Mouse (Mus musculus) intestine, embryonic 14.5 days (tissue): Measurements from ENCODE around the gene Lcat. TPM values are rescaled to one million over a fixed set of nuclear protein-coding genes. Genes with fewer than 3 reads are reported as not detected.
"Not testable (repeated sequence)": the region's sequence is repeated elsewhere in the genome, so short reads cannot be mapped to it uniquely, and the experiment has no call there.

Source experiments
- ATAC-seq: fragments of 200-750 bp; cut with Nextera tagmentation; replicated peaks from 2 replicates; pipeline ENCODE4 v1.8.0; 2017; ENCODE audit warnings: low read depth, moderate number of reproducible peaks, moderate TSS enrichment, moderate library complexity; ENCODE audit not compliant: low FRiP score, low TSS enrichment
- DNase-seq: peaks from one replicate; pipeline ENCODE4 v3.0.0-alpha.2; 2018; ENCODE audit warnings: low spot score
- H3K27ac ChIP-seq: fragments of 300-500 bp; sonication (generic); 2 replicates; pipeline ENCODE4 v1.5.1; 2014; ENCODE audit warnings: low read depth, mild to moderate bottlenecking, control low read depth
- H3K27me3 ChIP-seq: fragments of 300-500 bp; sonication (generic); replicated peaks from 2 replicates; pipeline ENCODE4 v1.6.1; 2014; ENCODE audit warnings: low read length, control low read depth; ENCODE audit not compliant: control insufficient read depth, insufficient read depth
- H3K36me3 ChIP-seq: fragments of 300-500 bp; sonication (generic); 2 replicates; pipeline ENCODE4 v1.6.1; 2014; ENCODE audit warnings: low read length, control low read depth; ENCODE audit not compliant: control insufficient read depth, insufficient read depth
- H3K4me1 ChIP-seq: fragments of 300-500 bp; sonication (generic); replicated peaks from 2 replicates; pipeline ENCODE4 v1.6.1; 2014; ENCODE audit warnings: low read length, control low read depth, mixed read lengths; ENCODE audit not compliant: control insufficient read depth, insufficient read depth
- H3K4me2 ChIP-seq: fragments of 300-500 bp; sonication (generic); 2 replicates; pipeline ENCODE4 v1.6.1; 2014; ENCODE audit warnings: low read length
- H3K4me3 ChIP-seq: fragments of 300-500 bp; sonication (generic); 2 replicates; pipeline ENCODE4 v1.5.1; 2014; ENCODE audit warnings: low read depth, low read length, control low read depth, mixed read lengths
- H3K9ac ChIP-seq: fragments of 300-500 bp; sonication (generic); 2 replicates; pipeline ENCODE4 v1.6.1; 2014; ENCODE audit warnings: mild to moderate bottlenecking, low read length
- H3K9me3 ChIP-seq: fragments of 300-500 bp; sonication (generic); 2 replicates; pipeline ENCODE4 v1.6.1; 2016; ENCODE audit warnings: low read length, control low read depth; ENCODE audit not compliant: control insufficient read depth
- WGBS: fragments of 180-500 bp; shearing (Covaris S2); extraction: QIAGEN DNeasy Blood & Tissue Kit; methylation state at CpG from one replicate; pipeline ENCODE4 v1.1.7; 2014; 5-methylcytosine and 5-hydroxymethylcytosine counted together
- polyA plus RNA-seq: library from polyadenylated mRNA; unstranded; fragments of >200 nt; fragmentation: Nextera tagmentation; extraction: Ambion mirVana; gene quantifications from 2 replicates; pipeline ENCODE4 v1.2.1, GENCODE M21; 2014

Lcat gene
- 1.2 and 1.4 TPM in 2 replicates for polyA plus RNA-seq

DNA sequence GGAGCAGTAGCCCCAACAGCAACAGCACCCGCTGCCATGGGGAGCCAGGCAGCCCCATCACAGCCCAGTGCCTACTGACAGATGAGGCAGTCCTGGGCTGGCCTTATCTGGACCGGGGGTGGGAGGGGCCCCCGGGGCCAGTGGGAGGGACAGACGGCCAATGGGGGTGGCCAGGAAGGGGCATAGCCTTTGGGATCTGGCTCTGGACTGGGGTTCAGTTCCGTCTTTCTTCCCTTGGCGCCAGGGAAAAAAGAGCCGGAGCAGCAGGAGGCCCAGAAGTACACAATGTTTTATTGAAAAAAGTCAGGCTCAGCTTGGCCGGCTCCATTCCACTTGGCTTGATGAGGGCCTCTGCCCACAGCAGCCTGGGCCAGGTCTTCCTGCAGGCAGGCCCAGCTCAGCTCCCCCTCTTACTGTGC, at the start of gene Lcat:
Gene Lcat, minus strand, starts transcription at position 62 of the 419 bp plus-strand sequence.
- WGBS, result 83% methylated on average over 8 of the region's 8 CpGs
- H3K36me3 ChIP-seq, result peaks cover 64% of the 10 kb centered on the region
- no peaks in the 10 kb centered on the region for H3K27me3 ChIP-seq

DNA sequence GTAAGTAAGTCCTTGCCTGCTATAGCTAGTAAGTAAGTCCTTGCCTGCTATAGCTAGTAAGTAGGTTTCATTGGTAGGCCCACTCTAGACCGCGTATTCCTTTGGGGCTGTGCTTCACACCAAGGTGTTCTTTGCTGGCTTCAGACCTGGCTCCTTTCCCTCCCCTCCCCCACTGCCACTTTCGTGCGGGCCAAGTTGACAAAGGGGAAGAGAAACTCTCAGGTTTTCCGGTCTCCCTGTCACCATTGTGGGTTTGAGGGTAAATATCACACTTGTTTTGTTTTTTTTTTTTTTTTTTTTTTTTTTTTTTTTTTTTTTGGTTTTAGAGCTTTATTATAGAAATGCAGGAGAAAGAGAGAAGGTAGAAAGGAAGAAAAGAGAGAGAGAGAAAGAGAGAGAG, 49.3 kb upstream of the Lcat start:
- H3K27me3 ChIP-seq, result no peaks in the 10 kb centered on the region
- DNase-seq, result no peak
- H3K4me1 ChIP-seq, result no peaks in the 10 kb centered on the region
- ATAC-seq, result no peak
- H3K27ac ChIP-seq, result no peak overlapping the region
- H3K9ac ChIP-seq, result no peak overlapping the region
- H3K36me3 ChIP-seq, result no peaks in the 10 kb centered on the region
- H3K4me2 ChIP-seq, result no peak overlapping the region
- WGBS, result 64% methylated on average over 5 of the region's 5 CpGs
- H3K9me3 ChIP-seq, result no peaks in the 10 kb centered on the region
- no peak overlapping the region for H3K4me3 ChIP-seq

More for the DNA sequence above, at the start of gene Lcat:
- ATAC-seq (no peak), DNase-seq (no peak)
- Histone ChIP-seq H3K4me3 (no peak within 1 kb of the TSS), H3K9me3 (no peaks in the 10 kb centered on the region), H3K9ac (no peak within 1 kb of the TSS), H3K4me2 (no peak within 1 kb of the TSS), H3K27ac (no peak within 1 kb of the TSS), H3K4me1 (0 out of 2 replicates have a peak, but pooled peaks cover under 1% of the 10 kb centered on the region)

DNA sequence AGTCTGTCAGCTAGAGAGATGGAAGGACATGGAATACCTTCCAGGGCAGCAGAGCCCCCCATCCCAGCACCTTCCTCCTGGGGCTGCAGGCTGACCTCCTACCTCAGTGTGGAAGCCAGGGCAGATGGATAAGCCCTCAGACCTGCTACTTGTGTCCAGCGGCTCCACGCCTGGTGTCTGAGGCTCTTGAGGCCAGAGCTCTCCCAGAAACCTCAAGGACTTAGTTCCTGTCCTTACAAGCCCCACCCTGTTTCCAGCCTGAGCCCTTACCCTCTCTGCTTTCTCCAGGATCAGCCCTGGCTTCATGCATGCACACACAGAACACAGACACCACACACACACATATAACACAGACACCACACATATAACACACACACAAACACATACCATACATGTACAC, 48.4 kb upstream of the Lcat start:
- Histone ChIP-seq H3K4me1 (no peaks in the 10 kb centered on the region), H3K27ac (no peak overlapping the region), H3K9ac (no peak overlapping the region), H3K4me3 (no peak overlapping the region), H3K36me3 (no peaks in the 10 kb centered on the region), H3K27me3 (no peaks in the 10 kb centered on the region), H3K9me3 (no peaks in the 10 kb centered on the region), H3K4me2 (no peak overlapping the region)
- DNase-seq (no peak), ATAC-seq (no peak)
- WGBS, result 68% methylated on average over 2 of the region's 2 CpGs

- no peak within 1 kb of the TSS for H3K9ac ChIP-seq
- H3K36me3 ChIP-seq, result no peaks in the 10 kb centered on the region
- H3K27me3 ChIP-seq, result no peaks in the 10 kb centered on the region
- WGBS, result 10% methylated on average over 15 of the region's 15 CpGs
- 0 out of 2 replicates have a peak within 1 kb of the TSS, but pooled peaks have one; percentile 2 for H3K4me2 ChIP-seq
- peak; percentile 92 for DNase-seq
- 0 out of 2 replicates have a peak, but pooled peaks cover 3% of the 10 kb centered on the region for H3K4me1 ChIP-seq
- H3K4me3 ChIP-seq, result no peak within 1 kb of the TSS
- no peak within 1 kb of the TSS for H3K27ac ChIP-seq
- ATAC-seq, result peak; percentile 79; the same call in 1 of the 2 replicates
- no peaks in the 10 kb centered on the region for H3K9me3 ChIP-seq
Observed at GRCm38 (mm10) chr8:105990856-105991387, 47.7 kb upstream of the Lcat start, which contains the start of gene Dus2. Gene Dus2, plus strand, starts transcription at chr8:105991337.

DNA sequence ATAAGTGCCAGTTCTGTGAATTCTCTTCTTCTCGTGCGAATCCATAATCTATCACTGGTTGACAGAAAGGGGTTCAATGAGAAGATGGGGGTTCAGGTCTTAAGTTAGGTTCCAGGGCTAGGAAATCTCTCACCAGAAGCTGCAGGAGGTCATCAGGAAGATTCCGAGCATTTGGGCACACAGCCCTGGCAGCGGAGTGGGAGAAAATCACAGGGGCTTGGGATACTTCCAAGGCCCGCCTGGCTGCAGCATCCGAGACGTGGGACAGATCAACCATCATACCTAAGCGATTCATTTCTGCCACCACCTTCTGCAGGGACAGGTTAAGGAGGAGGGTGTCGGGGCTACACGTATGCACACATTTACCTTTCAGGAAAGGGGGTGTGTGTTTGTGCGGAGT, 45.4 kb upstream of the Lcat start:
- no peak for DNase-seq
- Histone ChIP-seq H3K9ac (no peak overlapping the region), H3K4me2 (no peak overlapping the region), H3K9me3 (no peaks in the 10 kb centered on the region), H3K4me1 (0 out of 2 replicates have a peak, but pooled peaks cover 3% of the 10 kb centered on the region), H3K27ac (no peak overlapping the region), H3K36me3 (no peaks in the 10 kb centered on the region), H3K27me3 (no peaks in the 10 kb centered on the region), H3K4me3 (no peak overlapping the region)
- 86% methylated on average over 11 of the region's 11 CpGs for WGBS
- no peak for ATAC-seq

DNA sequence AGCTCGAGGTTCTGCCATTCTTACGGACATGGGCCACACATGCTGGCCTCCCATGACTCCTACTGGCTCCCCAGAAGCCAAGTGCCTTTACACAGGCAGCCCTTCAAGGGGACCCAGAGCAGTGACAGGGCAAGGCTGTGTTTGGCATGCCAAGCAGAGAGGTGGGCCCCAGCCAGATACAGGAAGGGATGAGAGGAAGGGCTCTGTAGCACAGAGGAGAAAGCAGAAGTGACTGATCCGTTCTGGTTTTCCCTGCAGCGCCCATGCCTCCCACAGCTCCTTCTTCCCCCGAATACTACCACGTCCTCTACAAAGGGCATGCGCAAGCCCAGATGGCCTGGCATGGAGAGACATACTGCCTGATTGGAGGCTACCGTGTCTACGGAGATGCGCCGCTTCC, 40.2 kb upstream of the Lcat start:
- H3K27ac ChIP-seq, H3K4me1 ChIP-seq, H3K4me3 ChIP-seq, H3K4me2 ChIP-seq, DNase-seq, H3K27me3 ChIP-seq, H3K9me3 ChIP-seq, H3K9ac ChIP-seq, ATAC-seq, H3K36me3 ChIP-seq: not testable (repeated sequence)
- WGBS, result 80% methylated on average over 11 of the region's 11 CpGs

DNA sequence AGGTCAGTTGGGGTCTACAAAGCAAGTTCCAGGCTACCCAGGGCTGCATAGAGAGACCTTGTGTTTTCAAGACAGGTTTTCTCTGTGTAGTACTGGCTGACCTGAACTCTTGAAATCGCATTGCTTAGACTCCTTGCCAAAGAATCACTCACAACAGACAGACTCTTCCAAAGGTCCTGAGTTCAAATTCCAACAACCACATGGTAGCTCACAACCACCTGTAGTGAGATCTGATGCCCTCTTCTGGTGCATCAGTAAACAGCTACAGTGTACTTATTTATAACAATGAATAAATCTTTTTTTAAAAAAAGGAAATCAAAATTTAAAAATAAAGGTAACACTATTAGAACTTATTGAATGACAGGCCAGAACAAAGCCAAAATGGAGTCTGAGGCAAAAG, 38.0 kb upstream of the Lcat start:
- Histone ChIP-seq H3K27me3 (no peaks in the 10 kb centered on the region), H3K4me1 (0 out of 2 replicates have a peak, but pooled peaks cover under 1% of the 10 kb centered on the region), H3K9me3 (no peaks in the 10 kb centered on the region), H3K4me2 (no peak overlapping the region), H3K27ac (no peak overlapping the region), H3K4me3 (no peak overlapping the region), H3K36me3 (no peaks in the 10 kb centered on the region), H3K9ac (no peak overlapping the region)
- ATAC-seq (no peak), DNase-seq (no peak)
- 85% methylated on average over 1 of the region's 1 CpGs for WGBS

GRCm38 (mm10) chr8:105979325-105979724, 36.1 kb upstream of the Lcat start, which contains the start of gene Dpep3:
Gene Dpep3, minus strand, starts transcription at chr8:105979429.
- no peak for ATAC-seq

GRCm38 (mm10) chr8:105975363-105975762, 32.2 kb upstream of the Lcat start:
- no peak overlapping the region for H3K27ac ChIP-seq
- no peaks in the 10 kb centered on the region for H3K9me3 ChIP-seq
- WGBS, result 76% methylated on average over 7 of the region's 7 CpGs
- ATAC-seq (no peak), DNase-seq (no peak)
- H3K36me3 ChIP-seq, result no peaks in the 10 kb centered on the region
- H3K9ac ChIP-seq, result no peak overlapping the region
- no peaks in the 10 kb centered on the region for H3K27me3 ChIP-seq
- no peak overlapping the region for H3K4me3 ChIP-seq
- H3K4me1 ChIP-seq, result no peaks in the 10 kb centered on the region
- no peak overlapping the region for H3K4me2 ChIP-seq

More at GRCm38 (mm10) chr8:105979325-105979724, 36.1 kb upstream of the Lcat start, which contains the start of gene Dpep3:
- no peak within 1 kb of the TSS for H3K27ac ChIP-seq
- H3K4me1 ChIP-seq, result no peaks in the 10 kb centered on the region
- no peaks in the 10 kb centered on the region for H3K36me3 ChIP-seq
- WGBS, result 91% methylated on average over 15 of the region's 15 CpGs
- no peak for DNase-seq
- H3K27me3 ChIP-seq, result no peaks in the 10 kb centered on the region
- no peak within 1 kb of the TSS for H3K4me3 ChIP-seq
- no peak within 1 kb of the TSS for H3K9ac ChIP-seq
- no peaks in the 10 kb centered on the region for H3K9me3 ChIP-seq
- H3K4me2 ChIP-seq, result no peak within 1 kb of the TSS
